Mouse (Mus musculus) spleen, postnatal 36 days (tissue): ENCODE measurements at regions not wholly inside any gene's neighbourhood (a gene's known extent, or its start where the extent isn't known, plus 50 kb on each side); places are given as distances from the start of the nearest gene placed in this dataset.

Experiments
- DNase-seq, 2 experiments: peaks; one replicate each; pipeline ENCODE4 v3.0.0; 2022; ENCODE audit warnings: low spot score in 2 of 2, mixed read lengths in 1 of 2

GRCm38 (mm10) chr16:5380626-5381025, 124.8 kb upstream of the Eef2kmt start:
- no peak for DNase-seq

- DNase-seq = no peak
Observed at GRCm38 (mm10) chr16:5377001-5377400, 121.2 kb upstream of the Eef2kmt start.

GRCm38 (mm10) chr16:5374818-5375605, 119.2 kb upstream of the Eef2kmt start:
- no peak for DNase-seq

GRCm38 (mm10) chr16:5371175-5371893, 115.6 kb upstream of the Eef2kmt start:
- DNase-seq = no peak

GRCm38 (mm10) chr16:5370496-5370895, 114.7 kb upstream of the Eef2kmt start:
- no peak for DNase-seq

GRCm38 (mm10) chr16:5368897-5369558, 113.2 kb upstream of the Eef2kmt start:
- DNase-seq = no peak

GRCm38 (mm10) chr16:5368357-5368756, 112.6 kb upstream of the Eef2kmt start:
- no peak for DNase-seq

GRCm38 (mm10) chr16:5367581-5368119, 111.9 kb upstream of the Eef2kmt start:
- DNase-seq = no peak

- DNase-seq = no peak
Observed at GRCm38 (mm10) chr16:5366021-5366420, 110.2 kb upstream of the Eef2kmt start.

GRCm38 (mm10) chr16:5363007-5363570, 107.3 kb upstream of the Eef2kmt start:
- DNase-seq = no peak

GRCm38 (mm10) chr16:5359193-5359592, 103.4 kb upstream of the Eef2kmt start:
- no peak for DNase-seq

- no peak for DNase-seq
Observed at GRCm38 (mm10) chr16:5353881-5354280, 98.1 kb upstream of the Eef2kmt start.

- DNase-seq = peak; percentile 35 to 39
Observed at GRCm38 (mm10) chr16:5351890-5352571, 96.2 kb upstream of the Eef2kmt start.

GRCm38 (mm10) chr16:5347151-5347550, 91.4 kb upstream of the Eef2kmt start:
- no peak for DNase-seq

- no peak for DNase-seq
Observed at GRCm38 (mm10) chr16:5342326-5342725, 86.5 kb upstream of the Eef2kmt start.

- DNase-seq = no peak
Observed at GRCm38 (mm10) chr16:5316271-5316670, 60.5 kb upstream of the Eef2kmt start.

- no peak for DNase-seq
Observed at GRCm38 (mm10) chr16:5313261-5313660, 57.5 kb upstream of the Eef2kmt start.

- DNase-seq = no peak
Observed at GRCm38 (mm10) chr16:5311456-5311855, 55.7 kb upstream of the Eef2kmt start.

- no peak for DNase-seq
Observed at GRCm38 (mm10) chr16:5310736-5311135, 55.0 kb upstream of the Eef2kmt start.

- DNase-seq = no peak
Observed at GRCm38 (mm10) chr16:5307761-5308160, 52.0 kb upstream of the Eef2kmt start.

GRCm38 (mm10) chr16:5307249-5307605, 51.4 kb upstream of the Eef2kmt start:
- no peak for DNase-seq
